Mouse (Mus musculus) CD4-positive, CD25-positive, alpha-beta regulatory T cell, adult 9 weeks (primary cell): ENCODE measurements around the gene Srpk1. TPM values are rescaled to one million over a fixed set of nuclear protein-coding genes. Genes with fewer than 3 reads are reported as not detected.

Experiments used
- polyA plus RNA-seq: library from polyadenylated mRNA; unstranded; fragments of 100-300 nt; shearing (Covaris generic); gene quantifications from one replicate; pipeline ENCODE4 v1.2.1, GENCODE M21; 2017

Srpk1 gene
- polyA plus RNA-seq: 221 TPM

GRCm38 (mm10) chr17:28622300-28622759 lies at the start of gene Srpk1:
Srpk1 (minus strand) TSS chr17:28622709.

DNA sequence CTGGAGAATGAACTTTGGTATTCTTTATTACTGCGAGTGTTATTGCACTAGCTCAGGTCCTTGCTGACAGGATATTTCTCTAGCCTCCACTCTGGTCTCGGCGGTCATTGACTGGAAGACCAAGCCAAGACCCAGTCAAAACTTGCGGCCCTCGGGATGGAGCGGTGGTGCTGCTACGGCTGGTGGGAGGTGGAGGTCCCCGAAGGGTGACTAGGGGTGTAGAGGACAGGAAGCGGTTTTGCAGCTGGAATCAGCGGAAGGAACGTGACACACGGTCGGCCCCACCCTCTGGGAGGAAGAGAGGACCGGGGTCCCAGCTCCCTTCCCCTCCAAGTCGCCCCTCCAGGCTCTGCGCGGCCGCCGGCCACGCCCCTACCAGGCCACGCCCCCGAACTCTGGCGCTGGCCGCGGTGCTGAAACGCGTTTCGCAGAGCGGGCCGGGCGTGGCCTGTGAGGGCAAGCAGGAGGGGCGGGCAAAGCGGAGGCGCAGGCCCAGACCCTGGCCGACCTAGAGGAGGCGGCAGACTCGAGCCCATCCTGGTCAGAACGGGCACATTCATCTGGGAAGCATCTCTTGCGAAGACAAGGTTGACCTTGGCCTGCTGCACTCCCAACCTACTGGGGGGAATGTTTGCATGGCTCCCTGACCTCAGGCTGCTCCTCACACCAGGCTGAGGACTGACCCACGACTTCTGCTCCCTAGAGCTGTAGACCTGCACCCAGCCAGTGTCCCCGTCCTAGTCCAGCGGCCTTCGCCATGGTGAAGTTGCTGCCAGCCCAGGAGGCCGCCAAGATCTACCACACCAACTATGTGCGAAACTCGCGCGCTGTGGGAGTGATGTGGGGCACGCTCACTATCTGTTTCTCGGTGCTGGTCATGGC lies 47.0 kb downstream of the Srpk1 start, which contains the start of gene Lhfpl5:
Lhfpl5 (plus strand) TSS at position 398 of the 882 bp plus-strand sequence.

DNA sequence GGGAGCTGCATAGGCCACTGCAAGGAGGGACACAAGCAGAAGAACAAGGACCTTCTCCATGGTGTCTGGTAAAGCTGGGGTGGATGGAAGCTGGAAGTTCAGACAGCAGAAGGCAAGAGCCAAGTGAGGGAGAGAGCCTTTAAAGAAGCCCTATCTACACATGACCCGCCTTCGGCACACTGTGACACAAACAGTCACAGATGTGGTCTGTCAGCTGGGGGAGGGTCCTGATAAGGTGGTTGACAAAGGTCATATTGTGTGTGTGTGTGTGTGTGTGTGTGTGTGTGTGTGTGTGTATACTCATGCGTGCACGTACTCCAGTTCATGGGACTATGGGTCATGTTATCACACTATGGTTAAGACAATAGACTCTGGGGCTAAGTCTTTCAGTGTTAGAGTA lies 61.9 kb downstream of the Srpk1 start, which contains the start of gene Clps:
Clps (minus strand) TSS at position 169 of the 400 bp plus-strand sequence.

DNA sequence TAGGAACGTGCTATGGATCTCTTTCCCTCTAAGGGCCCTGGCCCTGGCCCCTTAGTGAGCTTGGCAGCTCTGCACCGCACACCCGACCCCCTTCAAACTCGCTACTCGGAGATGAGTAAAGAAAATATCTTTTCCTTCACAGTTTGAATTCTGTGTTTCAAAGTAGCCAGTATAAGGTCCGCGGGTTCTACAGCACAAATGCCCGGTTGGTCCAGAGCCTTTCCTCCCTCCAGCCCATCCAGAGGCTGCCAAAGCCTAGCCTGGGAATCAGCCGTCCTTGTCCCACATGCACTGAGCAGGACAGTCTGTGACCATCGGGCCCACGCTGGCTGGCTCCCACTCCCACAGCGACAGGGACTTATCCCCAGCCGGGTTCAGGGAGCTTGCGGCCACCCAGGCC lies 73.4 kb downstream of the Srpk1 start, which contains the start of gene Clpsl2:
Clpsl2 (plus strand) TSS at position 301 of the 400 bp plus-strand sequence.

Other genes with a start within 250 kb of the Srpk1 start
- 9.0 TPM for gene Fkbp5, start 105.2 kb downstream of the Srpk1 start, polyA plus RNA-seq
- not detected for gene Armc12, start 91.9 kb downstream of the Srpk1 start, polyA plus RNA-seq
- gene Clpsl2, start 73.3 kb downstream of the Srpk1 start, polyA plus RNA-seq: not detected
- not detected for gene Clps, start 61.9 kb downstream of the Srpk1 start, polyA plus RNA-seq
- gene Lhfpl5, start 47.1 kb downstream of the Srpk1 start, polyA plus RNA-seq: 1.4 TPM
- 0.45 TPM for gene Slc26a8, start 67.5 kb upstream of the Srpk1 start, polyA plus RNA-seq
- gene Mapk14, start 68.6 kb upstream of the Srpk1 start, polyA plus RNA-seq: 12.9 TPM
- 7.9 TPM for gene AC170998.1, start 103.4 kb upstream of the Srpk1 start, polyA plus RNA-seq
- gene Mapk13, start 146.6 kb upstream of the Srpk1 start, polyA plus RNA-seq: not detected
- gene Brpf3, start 178.4 kb upstream of the Srpk1 start, polyA plus RNA-seq: 2.5 TPM
- not detected for gene Pnpla1, start 235.7 kb upstream of the Srpk1 start, polyA plus RNA-seq